Mouse (Mus musculus): ENCODE results near the gene Olfr403.
"Not testable (repeated sequence)": the region's sequence is repeated elsewhere in the genome, so short reads cannot be mapped to it uniquely, and the experiment has no call there.

The Olfr403 gene

GRCm38 (mm10) chr11:74185949-74186348 is at the start of gene Olfr403:
Gene Olfr403, plus strand, starts transcription at chr11:74186249.
- DNase-seq (ENCODE audit: low spot score in 2 of 2) = no peak

GRCm38 (mm10) chr11:74140001-74140400 is 46.0 kb upstream of the Olfr403 start:
- DNase-seq (ENCODE audit: low spot score in 2 of 2) = not testable (repeated sequence)

GRCm38 (mm10) chr11:74145866-74146265 is 40.2 kb upstream of the Olfr403 start:
- no peak for DNase-seq (ENCODE audit: low spot score in 2 of 2)

GRCm38 (mm10) chr11:74153229-74153628 is 32.8 kb upstream of the Olfr403 start, which contains the start of gene Olfr402:
Gene Olfr402, plus strand, starts transcription at chr11:74153529.
- DNase-seq (ENCODE audit: low spot score in 2 of 2) = no peak

GRCm38 (mm10) chr11:74168771-74169170 is 17.3 kb upstream of the Olfr403 start:
- DNase-seq (ENCODE audit: low spot score in 2 of 2) = no peak

- DNase-seq (ENCODE audit: low spot score in 2 of 2) = no peak
Measured at GRCm38 (mm10) chr11:74183168-74183567, 2.9 kb upstream of the Olfr403 start.

- no peak for DNase-seq (ENCODE audit: low spot score in 2 of 2)
Measured at GRCm38 (mm10) chr11:74183745-74184144, 2.3 kb upstream of the Olfr403 start.

GRCm38 (mm10) chr11:74211279-74211678 is 25.2 kb downstream of the Olfr403 start, which contains the start of gene Olfr43:
Gene Olfr43, minus strand, starts transcription at chr11:74211379.
- no peak for DNase-seq (ENCODE audit: low spot score in 2 of 2)

- no peak for DNase-seq (ENCODE audit: low spot score in 2 of 2)
Measured at GRCm38 (mm10) chr11:74241201-74241600, 55.2 kb downstream of the Olfr403 start.
